Mouse (Mus musculus) thymus, postnatal 36 days (tissue): Measurements from ENCODE around the gene Rbak.
"Not testable (repeated sequence)": the region's sequence is repeated elsewhere in the genome, so short reads cannot be mapped to it uniquely, and the experiment has no call there.

Experiments used
- DNase-seq, 2 experiments: peaks; one replicate each; pipeline ENCODE4 v3.0.0; 2022; ENCODE audit warnings: mixed read lengths in 2 of 2

The Rbak gene

DNA sequence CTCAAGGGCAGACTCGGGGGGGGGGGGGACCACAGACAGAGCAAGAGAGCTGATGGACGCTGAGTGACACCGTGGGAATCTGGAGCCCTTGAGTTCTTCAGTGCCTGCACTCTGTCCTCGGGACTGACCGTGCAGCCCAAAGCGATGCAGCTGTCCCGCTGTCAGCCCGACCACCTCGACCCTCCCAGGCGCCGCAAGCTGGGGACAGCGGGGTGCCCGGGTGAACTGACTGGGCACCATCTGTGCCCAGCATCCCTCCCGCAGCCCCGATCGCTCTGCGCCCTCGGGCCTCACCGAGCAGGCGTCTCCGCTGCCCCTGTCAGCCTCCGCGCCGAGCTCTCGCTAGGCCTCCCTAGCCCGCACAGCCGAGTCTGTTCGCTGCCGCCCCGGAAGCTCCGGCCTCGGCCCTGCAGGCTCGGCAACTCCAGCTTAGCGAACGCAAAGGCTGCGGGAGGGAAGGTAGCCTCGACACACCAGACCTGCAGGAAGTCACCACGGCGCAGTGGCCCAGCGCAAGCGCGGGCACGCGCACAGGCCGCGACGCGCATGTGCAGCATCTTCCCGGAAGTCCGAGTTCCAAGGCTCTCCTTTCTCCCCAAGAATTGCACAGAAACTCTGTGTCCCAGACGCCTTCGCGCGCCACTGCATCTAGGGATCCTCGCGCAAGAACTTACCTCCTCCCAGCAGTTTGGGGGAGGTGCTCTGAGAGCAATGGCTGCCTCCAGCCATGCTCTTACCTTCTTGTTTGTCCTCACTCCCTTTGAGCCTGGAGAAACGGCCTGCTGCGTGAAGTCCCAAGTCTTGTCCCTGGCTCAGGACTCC, at the start of gene Rbak, which contains the start of gene Spdye4b:
Gene Rbak (minus strand): TSS at position 521 of the 822 bp plus-strand sequence.
Gene Spdye4b (plus strand): TSS at position 763 of the 822 bp plus-strand sequence.
- DNase-seq, result peak; percentile 88 to 91

GRCm38 (mm10) chr5:143226790-143227189, 46.2 kb upstream of the Rbak start, which contains the start of gene Spdye4a:
Spdye4a (minus strand) TSS chr5:143226890.
- DNase-seq, result no peak

DNA sequence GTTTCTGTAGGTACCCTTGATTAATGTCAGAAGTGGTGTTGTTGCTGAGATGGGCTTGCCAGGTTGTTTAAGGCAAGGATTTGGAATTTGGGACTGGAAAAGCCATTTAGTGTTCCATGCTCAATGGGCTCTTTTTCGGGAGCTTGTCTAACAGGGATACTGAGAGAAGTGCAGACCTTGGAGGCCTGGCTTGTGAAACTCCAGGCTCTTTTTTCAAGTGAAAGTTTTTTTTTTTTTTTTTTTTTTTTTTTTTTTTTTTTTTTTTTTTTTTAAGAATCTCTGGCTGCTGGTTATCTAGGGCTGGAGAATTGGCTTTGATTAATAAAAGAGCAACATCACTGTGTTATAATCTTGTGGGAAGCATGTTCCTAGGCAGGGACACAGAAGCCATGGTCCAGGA, 41.7 kb upstream of the Rbak start:
- DNase-seq, result no peak

DNA sequence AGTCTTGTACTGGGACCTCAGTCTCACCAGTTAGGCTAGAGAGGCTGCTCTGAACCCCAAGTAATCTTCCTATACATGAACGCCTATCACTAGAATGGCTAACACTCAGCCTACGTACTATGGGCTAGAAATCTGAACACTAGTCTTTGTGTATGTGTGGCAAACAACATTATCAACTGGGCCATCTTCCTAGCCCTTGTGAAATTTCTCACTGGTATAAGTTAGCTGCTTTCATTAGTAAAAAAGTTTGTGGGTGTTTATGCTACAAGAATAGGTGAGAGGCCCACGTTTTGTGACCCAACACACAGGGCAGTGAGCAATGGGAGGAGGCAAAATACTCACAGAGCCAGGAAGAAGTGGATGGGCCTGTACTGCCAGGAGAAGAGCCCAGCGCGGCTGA, 40.4 kb upstream of the Rbak start:
- DNase-seq, result no peak

DNA sequence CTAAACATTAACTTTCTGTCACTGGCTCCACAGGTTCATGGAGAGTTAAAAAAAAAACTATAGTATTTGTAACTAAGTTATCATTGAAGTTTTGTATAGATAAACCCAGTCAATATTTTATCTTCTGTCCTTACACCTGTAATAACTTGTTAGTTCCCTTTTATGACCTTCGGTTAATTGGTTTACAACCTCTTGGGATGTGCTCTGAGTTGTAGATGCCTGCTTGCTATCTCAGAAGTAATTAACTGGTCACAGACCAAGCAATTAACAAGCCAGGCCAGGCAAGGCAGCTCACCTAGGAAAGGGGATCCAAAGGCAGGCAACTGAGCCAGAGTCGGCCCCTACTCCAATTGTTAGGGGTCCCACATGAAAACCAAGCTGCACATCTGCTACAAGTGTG, 33.3 kb upstream of the Rbak start:
- DNase-seq, result no peak

DNA sequence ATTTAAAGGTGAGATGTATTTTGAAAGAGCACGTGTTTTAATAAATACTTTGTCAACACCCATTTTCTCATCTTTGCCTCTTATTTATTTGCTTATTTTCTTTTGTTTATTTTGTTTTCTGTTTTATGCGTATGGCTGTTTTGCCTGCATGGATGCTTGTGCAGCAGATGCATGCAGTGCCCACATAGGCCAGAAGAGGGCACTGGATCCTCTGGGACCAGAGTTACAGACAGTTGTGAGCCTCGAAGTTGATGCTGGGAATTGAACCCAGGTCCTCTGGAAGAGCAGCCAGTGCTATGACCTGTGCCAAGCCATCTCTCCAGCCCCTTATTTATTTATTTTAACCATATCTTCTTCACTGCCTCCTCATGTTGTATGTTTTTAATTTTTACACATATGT, 24.4 kb upstream of the Rbak start:
- no peak for DNase-seq

- no peak for DNase-seq
These were observed 15.9 kb upstream of the Rbak start for GRCm38 (mm10) chr5:143196506-143196905.

- no peak for DNase-seq
These were observed 14.6 kb upstream of the Rbak start for GRCm38 (mm10) chr5:143195166-143195565.

GRCm38 (mm10) chr5:143194747-143195146, 14.2 kb upstream of the Rbak start:
- not testable (repeated sequence) for DNase-seq

- DNase-seq, result no peak
These were observed 12.2 kb upstream of the Rbak start for GRCm38 (mm10) chr5:143192806-143193205.

DNA sequence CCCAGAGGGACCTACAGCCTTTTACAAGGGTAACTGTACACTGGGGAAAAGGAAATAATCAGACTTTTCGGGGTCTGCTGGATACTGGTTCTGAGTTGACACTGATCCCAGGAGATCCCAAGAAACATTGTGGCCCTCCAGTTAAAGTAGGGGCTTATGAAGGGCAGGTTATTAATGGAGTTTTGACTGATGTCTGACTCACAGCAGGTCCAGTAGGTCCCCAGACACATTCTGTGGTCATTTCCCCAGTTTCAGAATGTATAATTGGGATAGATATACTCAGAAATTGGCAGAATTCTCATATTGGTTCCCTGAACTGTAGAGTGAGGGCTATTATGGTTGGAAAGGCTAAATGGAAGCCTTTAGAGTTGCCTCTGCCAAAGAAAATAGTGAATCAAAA, 7.4 kb upstream of the Rbak start:
- DNase-seq, result not testable (repeated sequence)

- no peak for DNase-seq
These were observed 1.4 kb downstream of the Rbak start for GRCm38 (mm10) chr5:143179179-143179578.

- no peak for DNase-seq
These were observed 2.9 kb downstream of the Rbak start for GRCm38 (mm10) chr5:143177541-143178200.

DNA sequence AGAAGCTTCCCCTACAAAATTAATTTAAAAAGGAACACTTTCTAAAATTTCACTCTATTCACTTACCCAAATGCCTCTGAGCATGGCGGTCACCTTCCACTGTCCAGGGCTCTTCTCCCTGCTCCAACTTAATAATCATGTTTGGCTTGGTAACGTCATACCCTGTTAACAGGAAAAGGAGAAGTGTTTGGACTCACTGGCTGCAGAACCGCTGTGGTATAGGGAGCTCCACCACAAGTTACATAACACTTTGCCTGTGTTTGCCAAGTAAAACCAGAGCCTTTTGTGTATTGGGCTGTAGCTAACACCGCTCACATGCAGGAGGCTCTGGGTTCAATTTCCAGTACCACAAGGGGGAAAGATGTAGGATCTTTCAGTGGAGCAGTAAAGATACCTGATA, 4.6 kb downstream of the Rbak start:
- no peak for DNase-seq

DNA sequence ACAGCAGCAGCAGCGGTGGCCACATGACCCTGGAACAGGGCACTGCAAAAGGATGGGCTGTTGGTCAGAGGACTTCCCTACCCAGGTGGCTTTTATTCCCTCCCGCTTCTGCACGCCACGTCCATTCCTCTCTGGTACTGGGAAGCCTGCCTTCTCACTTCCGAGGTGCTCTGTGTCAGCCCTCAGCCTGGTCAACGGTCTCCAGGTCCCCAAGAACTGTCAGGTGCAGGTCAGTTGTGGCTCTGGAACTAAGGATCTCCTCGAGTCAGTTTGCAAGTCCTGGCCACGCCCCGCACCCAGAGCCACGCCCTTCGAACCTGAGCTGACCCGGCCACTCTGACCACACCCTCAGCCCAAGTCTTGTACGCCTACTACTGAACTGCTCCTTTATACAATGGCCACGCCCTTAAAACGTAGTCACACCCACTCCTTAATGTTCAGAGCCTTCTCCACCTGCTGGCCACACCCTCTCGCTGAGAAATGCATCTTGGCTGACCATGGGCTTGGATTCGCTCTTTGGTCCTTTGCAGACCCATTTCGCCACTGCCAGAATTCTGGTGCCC, 15.0 kb downstream of the Rbak start:
- peak in 1 of 2 experiments; percentile 6 for DNase-seq

GRCm38 (mm10) chr5:143155534-143155933, 25.0 kb downstream of the Rbak start:
- DNase-seq, result no peak

GRCm38 (mm10) chr5:143153756-143154155, 26.8 kb downstream of the Rbak start:
- no peak for DNase-seq

DNA sequence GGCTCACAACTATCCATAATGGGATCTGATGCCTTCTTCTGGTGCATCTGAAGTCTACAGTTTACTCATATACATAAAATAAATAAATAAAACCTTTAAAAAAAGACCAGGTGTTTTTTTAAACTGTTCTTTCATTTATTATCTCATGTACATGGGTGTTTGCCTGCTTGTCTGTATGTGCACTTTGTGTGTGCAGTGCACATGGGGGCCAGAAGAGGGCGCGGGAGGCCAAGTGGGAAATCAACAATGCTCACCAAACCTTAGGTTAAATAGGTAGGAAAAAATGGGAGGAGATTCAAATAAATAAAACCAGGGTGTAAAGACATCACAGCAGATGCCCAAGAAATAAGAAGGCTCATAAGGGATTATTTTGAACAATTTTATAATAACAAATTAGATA, 30.5 kb downstream of the Rbak start:
- DNase-seq, result no peak

DNA sequence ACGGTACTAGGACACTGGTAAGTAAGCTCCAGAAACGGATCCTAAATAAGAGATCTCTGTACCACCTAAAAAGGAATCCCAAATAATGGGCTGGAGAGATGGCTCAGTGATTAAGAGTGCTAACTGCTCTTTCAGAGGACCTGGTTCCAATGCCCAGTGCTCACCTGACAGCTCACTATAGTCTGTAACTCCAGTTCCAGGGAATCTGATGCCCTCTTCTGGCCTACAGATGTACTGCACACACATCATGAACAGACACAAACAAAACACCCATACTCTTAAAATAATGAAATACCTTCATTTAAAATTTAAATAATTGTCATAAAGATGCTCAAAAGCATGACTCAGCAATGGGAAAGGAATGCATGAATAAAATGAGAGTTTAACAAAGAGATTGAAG, 31.0 kb downstream of the Rbak start:
- no peak for DNase-seq

GRCm38 (mm10) chr5:143148661-143149060, 31.9 kb downstream of the Rbak start:
- DNase-seq, result no peak

GRCm38 (mm10) chr5:143147481-143147880, 33.1 kb downstream of the Rbak start, which contains the start of gene Olfr718-ps1:
Olfr718-ps1 (minus strand) TSS chr5:143147581.
- DNase-seq, result no peak

- no peak for DNase-seq
These were observed 43.0 kb downstream of the Rbak start for GRCm38 (mm10) chr5:143137580-143137979.

- no peak for DNase-seq
These were observed 45.5 kb downstream of the Rbak start for GRCm38 (mm10) chr5:143135042-143135441.
